Comparison of ENCODE assay signal across 21 mouse cellular contexts in the genomic region with DNA sequence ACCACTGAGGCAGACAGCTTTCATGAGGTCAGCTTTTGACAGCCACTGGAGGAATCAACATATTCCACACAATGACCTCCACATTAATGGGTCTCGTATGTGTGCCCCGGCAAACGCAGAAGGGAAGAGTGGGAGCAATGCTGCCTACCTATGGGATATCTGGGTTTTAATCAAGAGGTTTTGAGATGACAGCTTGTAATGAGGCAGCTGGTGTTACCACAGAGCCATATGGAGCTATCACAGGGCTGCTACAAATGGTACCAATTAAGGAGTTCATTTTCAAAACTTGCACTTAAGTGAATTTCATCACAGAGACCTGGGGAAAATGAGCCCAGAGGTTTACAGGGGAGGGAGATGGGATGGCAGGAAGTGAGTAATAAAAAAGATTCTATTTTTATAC.
DNase-seq lines count a peak whose midpoint lies in the region; ATAC-seq and TF ChIP-seq lines count a peak whose summit lies in the region.
"Had no signal": no experiment of that assay in that cellular context is flagged by ENCODE, and none has a peak within 500 bp of the region (broad histone marks: within the 10 kb centered on the region; RNA-seq: fewer than 3 reads in every experiment).

No protein-coding gene starts in this region.

- no peak overlapping the region for H3K27ac ChIP-seq in hindbrain, embryonic 14.5 days
- H3K27ac ChIP-seq in hindbrain, embryonic 11.5 days (ENCODE audit: low read depth, low read length), result no peak overlapping the region
- H3K27ac ChIP-seq in forebrain, postnatal 0 days (ENCODE audit: low read depth, low read length), result no peak overlapping the region
- H3K27ac ChIP-seq in kidney, embryonic 15.5 days, result no peak overlapping the region
- H3K27ac ChIP-seq: embryonic facial prominence, embryonic 12.5 days; intestine, embryonic 15.5 days; midbrain, embryonic 10.5 days had no signal

- no peak for DNase-seq in hindbrain, embryonic 14.5 days (ENCODE audit: low spot score)
- no peak for DNase-seq in hindbrain, embryonic 11.5 days (ENCODE audit: low spot score)
- peak; percentile 76 for DNase-seq in brain, embryonic 14.5 days (ENCODE audit: low read depth)
- peak; percentile 35 for DNase-seq in forebrain, postnatal 0 days
- peak; percentile 33 to 38 for DNase-seq in layer of hippocampus, postnatal 36 days
- no peak for DNase-seq in spleen, postnatal 14 days (ENCODE audit: low spot score in 2 of 2)
- DNase-seq: adrenal gland, adult 8-10 months; cerebellum, adult 11-12 months; cerebellum, postnatal 25 days; lung, embryonic 14.5 days; lung, postnatal 4 days; retina, postnatal 1 day; right cerebral cortex, postnatal 4 days had no signal

- TF ChIP-seq POLR2A in brain, embryonic 14.5 days (IDR thresholded peaks at IDR 0.05; ENCODE audit: borderline replicate concordance, extremely low read depth, insufficient read depth, insufficient read length, poor library complexity, severe bottlenecking), result no peak

- no peaks in the 10 kb centered on the region for H3K4me1 ChIP-seq in hindbrain, embryonic 14.5 days (replicated peaks; ENCODE audit: control insufficient read depth, insufficient read depth, low read length)
- H3K4me1 ChIP-seq in hindbrain, embryonic 11.5 days (replicated peaks; ENCODE audit: control insufficient read depth, insufficient read depth, low read length), result no peaks in the 10 kb centered on the region
- no peaks in the 10 kb centered on the region for H3K4me1 ChIP-seq in forebrain, postnatal 0 days (ENCODE audit: insufficient read depth)
- no peaks in the 10 kb centered on the region for H3K4me1 ChIP-seq in kidney, embryonic 15.5 days
- H3K4me1 ChIP-seq: embryonic facial prominence, embryonic 12.5 days; intestine, embryonic 15.5 days; midbrain, embryonic 10.5 days had no signal

- no peak overlapping the region for H3K9ac ChIP-seq in hindbrain, embryonic 14.5 days
- no peak overlapping the region for H3K9ac ChIP-seq in hindbrain, embryonic 11.5 days (ENCODE audit: low read depth, low read length)
- H3K9ac ChIP-seq in forebrain, postnatal 0 days, result no peak overlapping the region
- no peak overlapping the region for H3K9ac ChIP-seq in kidney, embryonic 15.5 days
- H3K9ac ChIP-seq: embryonic facial prominence, embryonic 12.5 days; intestine, embryonic 15.5 days; lung, embryonic 14.5 days had no signal

- H3K27me3 ChIP-seq in hindbrain, embryonic 14.5 days (ENCODE audit: control insufficient read depth, insufficient read depth, low read length), result no peaks in the 10 kb centered on the region
- H3K27me3 ChIP-seq in hindbrain, embryonic 11.5 days (ENCODE audit: control insufficient read depth, insufficient read depth, low read length), result no peaks in the 10 kb centered on the region
- no peaks in the 10 kb centered on the region for H3K27me3 ChIP-seq in forebrain, postnatal 0 days (ENCODE audit: insufficient read depth, low read length)
- H3K27me3 ChIP-seq in kidney, embryonic 15.5 days, result no peaks in the 10 kb centered on the region
- H3K27me3 ChIP-seq: embryonic facial prominence, embryonic 12.5 days; intestine, embryonic 15.5 days had no signal

- H3K36me3 ChIP-seq in hindbrain, embryonic 14.5 days (replicated peaks; ENCODE audit: control insufficient read depth, insufficient read depth), result no peaks in the 10 kb centered on the region
- no peaks in the 10 kb centered on the region for H3K36me3 ChIP-seq in hindbrain, embryonic 11.5 days (ENCODE audit: control insufficient read depth, insufficient read depth, low read length)
- H3K36me3 ChIP-seq in forebrain, postnatal 0 days (ENCODE audit: insufficient read depth), result no peaks in the 10 kb centered on the region
- peaks cover 10% of the 10 kb centered on the region for H3K36me3 ChIP-seq in kidney, embryonic 15.5 days
- H3K36me3 ChIP-seq: embryonic facial prominence, embryonic 12.5 days; intestine, embryonic 15.5 days had no signal

- no peak overlapping the region for H3K4me2 ChIP-seq in hindbrain, embryonic 14.5 days (replicated peaks)
- H3K4me2 ChIP-seq in hindbrain, embryonic 11.5 days (replicated peaks; ENCODE audit: low read depth, low read length), result no peak overlapping the region
- H3K4me2 ChIP-seq in forebrain, postnatal 0 days (ENCODE audit: low read depth), result no peak overlapping the region
- no peak overlapping the region for H3K4me2 ChIP-seq in kidney, embryonic 15.5 days
- H3K4me2 ChIP-seq: embryonic facial prominence, embryonic 12.5 days; heart, embryonic 11.5 days; intestine, embryonic 15.5 days; liver, embryonic 11.5 days; lung, embryonic 14.5 days had no signal

- 71% methylated on average over 3 of the region's 3 CpGs for WGBS in hindbrain, embryonic 14.5 days
- 79% methylated on average over 3 of the region's 3 CpGs for WGBS in hindbrain, embryonic 11.5 days
- WGBS in forebrain, postnatal 0 days, result 56% methylated on average over 3 of the region's 3 CpGs
- 89% methylated on average over 3 of the region's 3 CpGs for WGBS in kidney, embryonic 15.5 days

- no peaks in the 10 kb centered on the region for H3K9me3 ChIP-seq in hindbrain, embryonic 14.5 days (ENCODE audit: control insufficient read depth, low read length)
- no peaks in the 10 kb centered on the region for H3K9me3 ChIP-seq in hindbrain, embryonic 11.5 days (ENCODE audit: control insufficient read depth, low read length)
- H3K9me3 ChIP-seq in forebrain, postnatal 0 days (ENCODE audit: low read length), result no peaks in the 10 kb centered on the region
- no peaks in the 10 kb centered on the region for H3K9me3 ChIP-seq in kidney, embryonic 15.5 days (replicated peaks)
- H3K9me3 ChIP-seq: embryonic facial prominence, embryonic 12.5 days; G1E; intestine, embryonic 15.5 days; midbrain, embryonic 10.5 days had no signal

- no peak overlapping the region for H3K4me3 ChIP-seq in hindbrain, embryonic 14.5 days (replicated peaks; ENCODE audit: low read length)
- H3K4me3 ChIP-seq in hindbrain, embryonic 11.5 days (ENCODE audit: low read depth, low read length), result no peak overlapping the region
- no peak overlapping the region for H3K4me3 ChIP-seq in forebrain, postnatal 0 days (ENCODE audit: low read depth, low read length)
- no peak overlapping the region for H3K4me3 ChIP-seq in kidney, embryonic 15.5 days (replicated peaks)
- H3K4me3 ChIP-seq: embryonic facial prominence, embryonic 12.5 days; intestine, embryonic 15.5 days; midbrain, embryonic 10.5 days had no signal

- peak; percentile 59; the same call in 1 of the 2 replicates for ATAC-seq in hindbrain, embryonic 14.5 days (ENCODE audit: low FRiP score)
- ATAC-seq in hindbrain, embryonic 11.5 days (ENCODE audit: low FRiP score), result no peak
- peak; percentile 42; the same call in 1 of the 2 replicates for ATAC-seq in forebrain, postnatal 0 days
- ATAC-seq in kidney, embryonic 15.5 days (replicated peaks; ENCODE audit: low FRiP score), result no peak
- ATAC-seq: CD4-positive, CD25-positive, alpha-beta regulatory T cell, adult 4 months; intestine, embryonic 15.5 days had no signal

- no peak for TF ChIP-seq CTCF in brain, embryonic 14.5 days (IDR thresholded peaks at IDR 0.05; ENCODE audit: borderline replicate concordance, extremely low read depth, insufficient read depth, insufficient read length)
- no peak for TF ChIP-seq CTCF in forebrain, postnatal 0 days (IDR thresholded peaks at IDR 0.05; ENCODE audit: low read depth)

Comparison
In these comparisons a context has a peak if more than half of its experiments do, and no peak if none do; other contexts are left out.
1. ATAC-seq: peak in hindbrain, embryonic 14.5 days (single experiment) and forebrain, postnatal 0 days (single experiment); none in hindbrain, embryonic 11.5 days (single experiment) and kidney, embryonic 15.5 days (single experiment).
2. DNase-seq: peak in brain, embryonic 14.5 days (single experiment), forebrain, postnatal 0 days (single experiment) and layer of hippocampus, postnatal 36 days (2 of 2); none in hindbrain, embryonic 14.5 days (single experiment), hindbrain, embryonic 11.5 days (single experiment) and spleen, postnatal 14 days (0 of 2).